Mouse (Mus musculus) neutrophil, adult 5-6 weeks (primary cell): ENCODE measurements around the gene Ccdc50. TPM values are rescaled to one million over a fixed set of nuclear protein-coding genes. Genes with fewer than 3 reads are reported as not detected.

ENCODE experiments used
- ATAC-seq: fragments of 151-379, 151-347 bp; 2 replicates; pipeline ENCODE4 v1.8.0; 2017; ENCODE audit warnings: mild to moderate bottlenecking, moderate TSS enrichment; ENCODE audit not compliant: insufficient number of reproducible peaks, poor library complexity, low FRiP score, severe bottlenecking; ENCODE audit errors: extremely low read depth
- total RNA-seq: library from RNA; stranded (forward); fragments of 200-1000 nt; gene quantifications from 2 replicates; pipeline ENCODE4 v1.2.3, GENCODE M21; 2017

Gene Ccdc50
- total RNA-seq: 150 and 156 TPM in 2 replicates

DNA sequence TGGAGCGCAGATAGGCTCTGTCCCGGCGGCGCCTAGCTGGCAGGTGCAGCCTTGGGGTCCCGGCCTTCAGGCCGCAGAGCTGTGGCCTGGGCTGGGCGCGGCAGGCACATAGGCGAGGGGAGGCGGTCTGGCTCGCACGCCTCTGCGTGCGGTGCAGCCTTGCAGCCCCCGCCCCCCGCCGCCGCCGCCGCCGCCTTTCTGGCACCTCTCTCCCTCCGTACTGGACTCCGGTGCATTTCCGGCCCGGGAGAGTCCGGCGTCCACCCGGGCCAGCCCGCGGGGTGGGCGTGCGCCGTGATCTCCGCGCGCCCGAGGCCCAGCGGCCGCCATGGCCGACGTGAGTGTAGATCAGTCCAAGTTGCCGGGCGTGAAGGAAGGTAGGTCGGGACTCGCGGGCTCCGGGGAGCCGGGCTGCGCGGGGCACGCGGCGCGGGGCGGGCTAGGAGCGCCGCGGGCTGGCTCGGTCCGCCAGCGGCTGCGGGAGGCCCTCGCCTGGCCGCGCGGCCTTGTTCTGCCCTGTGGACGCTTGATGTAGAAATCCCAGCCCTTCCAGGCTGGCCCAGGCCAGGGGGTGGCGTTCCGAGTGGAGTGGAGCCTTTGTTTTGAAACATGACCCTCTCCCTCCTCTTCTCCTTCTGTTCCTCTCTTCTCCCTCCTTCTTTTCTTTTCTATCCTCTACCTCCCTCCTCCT, at the start of gene Ccdc50:
Ccdc50 (plus strand) TSS at position 109 of the 691 bp plus-strand sequence.
- ATAC-seq: peak; percentile 34

- no peak for ATAC-seq
Measured at GRCm38 (mm10) chr16:27347521-27347920, 41.1 kb upstream of the Ccdc50 start.

GRCm38 (mm10) chr16:27348359-27348758, 40.3 kb upstream of the Ccdc50 start:
- ATAC-seq: no peak

- peak; percentile 97 for ATAC-seq
Measured at GRCm38 (mm10) chr16:27349235-27349634, 39.4 kb upstream of the Ccdc50 start.

DNA sequence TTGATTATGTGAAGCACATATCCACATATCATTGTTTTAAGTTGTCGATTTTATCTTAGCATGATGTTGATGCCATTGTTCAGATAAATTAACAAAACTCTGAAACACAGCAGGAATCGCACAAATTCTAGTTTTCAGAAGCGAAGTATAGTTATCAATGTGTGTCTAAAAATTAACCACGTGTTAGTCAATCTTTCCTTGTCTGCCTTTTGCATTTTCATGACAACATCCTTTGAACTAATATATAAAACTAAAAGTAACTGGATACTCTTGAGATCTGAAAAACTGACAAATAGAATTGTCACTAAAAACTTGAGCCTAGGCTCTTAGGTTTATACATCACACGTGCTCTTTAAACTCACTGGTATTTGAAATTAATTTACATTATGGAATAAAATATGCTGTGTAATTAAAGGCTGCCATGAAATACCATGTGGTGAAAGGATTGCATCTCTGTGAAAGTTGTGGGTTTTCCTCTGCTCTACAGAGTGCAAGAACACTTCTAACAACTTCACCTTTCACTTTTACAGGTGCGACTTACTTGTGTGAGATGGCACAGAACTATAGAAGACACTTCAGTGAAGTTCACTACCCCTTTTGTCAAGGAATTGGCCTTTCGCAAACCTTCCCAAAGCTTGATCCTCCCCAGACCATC, 38.7 kb upstream of the Ccdc50 start:
- no peak for ATAC-seq

DNA sequence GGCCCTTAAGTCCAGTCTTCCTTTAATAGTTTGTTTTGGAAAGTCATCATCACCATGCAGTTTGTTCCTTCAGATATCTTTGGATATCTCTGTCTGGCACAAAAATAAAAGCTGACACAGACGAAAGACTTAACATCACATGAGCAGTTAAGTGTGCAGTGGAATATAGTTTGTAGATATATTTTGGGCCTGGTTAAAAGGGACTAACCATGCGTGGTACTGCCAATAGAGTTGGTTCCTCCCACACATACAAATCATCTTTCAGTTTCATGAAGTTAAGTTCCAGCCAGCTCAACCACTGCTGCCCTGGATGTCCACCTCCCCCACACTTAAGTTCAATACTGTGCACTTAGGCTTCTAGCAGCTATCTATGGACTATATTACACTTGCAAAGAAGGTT, 34.2 kb upstream of the Ccdc50 start:
- peak; percentile 83; the same call in 1 of the 2 replicates for ATAC-seq

- ATAC-seq: no peak
Measured at GRCm38 (mm10) chr16:27360059-27360458, 28.6 kb upstream of the Ccdc50 start.

- no peak for ATAC-seq
Measured at GRCm38 (mm10) chr16:27370191-27370590, 18.5 kb upstream of the Ccdc50 start, which contains the start of gene Uts2b. TSS of gene Uts2b (minus strand) at chr16:27370239.

GRCm38 (mm10) chr16:27370700-27371099, 18.0 kb upstream of the Ccdc50 start:
- ATAC-seq: no peak

DNA sequence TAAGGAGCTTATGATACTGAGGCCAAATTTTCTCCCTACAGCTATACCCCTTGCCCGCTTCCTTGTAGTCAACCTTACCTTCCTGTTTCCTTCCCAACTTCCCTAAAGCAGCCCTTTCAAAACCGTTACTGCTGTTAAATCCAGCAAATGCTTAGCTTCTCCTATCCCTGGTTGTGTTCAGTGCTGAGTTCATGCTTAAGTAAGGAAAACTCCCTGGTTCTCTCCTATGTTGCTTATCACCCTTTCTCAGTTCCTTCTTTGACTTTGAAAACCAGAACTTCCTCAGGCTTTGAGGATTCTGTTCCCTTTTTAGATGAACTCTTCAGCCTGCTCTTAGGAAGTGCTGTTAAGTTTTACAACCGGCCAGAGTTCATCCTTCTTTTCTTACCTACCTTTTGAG, 14.5 kb upstream of the Ccdc50 start:
- ATAC-seq: peak; percentile 23; the same call in 1 of the 2 replicates

DNA sequence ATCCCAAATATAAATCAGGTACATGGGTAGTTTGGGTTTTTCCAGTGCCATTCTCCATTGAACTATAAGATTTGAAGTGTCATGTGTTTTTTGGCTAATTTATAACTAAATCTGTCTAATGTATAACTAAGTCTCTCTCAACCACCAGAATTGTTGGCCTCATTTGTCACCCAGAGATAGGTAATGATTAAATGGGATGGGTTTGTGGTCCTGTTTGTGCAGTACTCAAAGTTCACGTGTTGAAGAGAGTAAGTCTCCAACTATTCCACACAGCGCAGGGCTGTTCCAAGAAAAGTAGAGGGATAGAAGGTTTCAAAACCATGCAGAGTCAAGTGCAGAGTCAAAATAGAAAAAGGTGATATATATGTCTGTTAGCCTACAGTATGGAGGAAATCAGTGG, 13.4 kb upstream of the Ccdc50 start:
- no peak for ATAC-seq

DNA sequence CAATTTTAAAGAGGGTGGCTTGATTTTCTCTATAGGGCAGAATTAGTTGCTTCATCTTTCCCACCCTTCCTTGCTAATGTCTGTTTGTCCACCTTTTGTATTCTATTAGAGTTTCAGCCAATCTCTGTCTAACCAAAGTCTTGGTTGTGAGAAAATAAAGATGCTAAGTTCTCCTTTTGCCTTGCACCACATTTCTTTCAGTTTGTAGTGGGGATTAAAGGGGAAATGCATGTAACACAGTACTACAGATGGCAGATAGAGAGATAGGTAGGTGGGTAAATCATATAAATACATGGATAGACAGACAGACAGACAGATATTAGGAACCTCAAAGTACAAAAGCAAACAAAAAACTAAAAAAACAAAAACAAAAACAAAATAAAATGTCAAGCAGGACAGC, 12.1 kb upstream of the Ccdc50 start:
- no peak for ATAC-seq

GRCm38 (mm10) chr16:27382217-27382616, 6.5 kb upstream of the Ccdc50 start:
- no peak for ATAC-seq

DNA sequence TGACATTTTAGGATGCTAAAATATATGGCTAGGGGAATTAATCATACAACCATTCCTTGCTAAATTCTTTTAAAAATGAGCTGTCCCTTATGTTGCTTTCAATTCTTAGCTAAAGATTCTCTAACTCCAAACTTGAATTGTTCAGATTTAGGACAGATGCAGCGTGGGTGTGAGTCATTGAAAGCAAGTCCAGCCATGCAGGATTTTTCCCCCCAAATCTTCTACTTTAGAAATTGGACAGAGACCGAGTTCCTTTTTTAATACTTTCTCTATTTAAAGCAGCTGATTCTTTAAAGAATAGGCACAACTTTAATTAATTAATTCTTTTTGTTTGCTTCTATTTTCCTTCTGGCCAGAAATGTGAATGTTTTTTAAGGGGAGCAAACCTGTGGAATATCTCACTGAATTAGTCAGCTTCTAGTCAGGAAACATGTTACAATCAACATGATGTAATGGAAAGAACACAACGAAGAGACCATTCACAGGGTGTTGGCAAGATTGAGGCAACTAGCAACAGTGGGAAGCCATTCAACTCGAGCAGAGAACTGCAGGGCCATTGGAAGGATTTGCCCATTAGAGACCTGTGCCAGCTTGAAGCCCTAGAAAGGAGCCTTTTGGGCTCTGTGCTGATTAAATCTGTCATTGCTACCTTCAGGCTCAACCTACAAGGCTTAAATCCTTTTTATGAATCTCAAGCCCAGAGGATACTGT, 3.6 kb upstream of the Ccdc50 start:
- no peak for ATAC-seq

- no peak for ATAC-seq
Measured at GRCm38 (mm10) chr16:27385649-27386048, 3.0 kb upstream of the Ccdc50 start.

- no peak for ATAC-seq
Measured at GRCm38 (mm10) chr16:27386850-27387407, 1.7 kb upstream of the Ccdc50 start.

DNA sequence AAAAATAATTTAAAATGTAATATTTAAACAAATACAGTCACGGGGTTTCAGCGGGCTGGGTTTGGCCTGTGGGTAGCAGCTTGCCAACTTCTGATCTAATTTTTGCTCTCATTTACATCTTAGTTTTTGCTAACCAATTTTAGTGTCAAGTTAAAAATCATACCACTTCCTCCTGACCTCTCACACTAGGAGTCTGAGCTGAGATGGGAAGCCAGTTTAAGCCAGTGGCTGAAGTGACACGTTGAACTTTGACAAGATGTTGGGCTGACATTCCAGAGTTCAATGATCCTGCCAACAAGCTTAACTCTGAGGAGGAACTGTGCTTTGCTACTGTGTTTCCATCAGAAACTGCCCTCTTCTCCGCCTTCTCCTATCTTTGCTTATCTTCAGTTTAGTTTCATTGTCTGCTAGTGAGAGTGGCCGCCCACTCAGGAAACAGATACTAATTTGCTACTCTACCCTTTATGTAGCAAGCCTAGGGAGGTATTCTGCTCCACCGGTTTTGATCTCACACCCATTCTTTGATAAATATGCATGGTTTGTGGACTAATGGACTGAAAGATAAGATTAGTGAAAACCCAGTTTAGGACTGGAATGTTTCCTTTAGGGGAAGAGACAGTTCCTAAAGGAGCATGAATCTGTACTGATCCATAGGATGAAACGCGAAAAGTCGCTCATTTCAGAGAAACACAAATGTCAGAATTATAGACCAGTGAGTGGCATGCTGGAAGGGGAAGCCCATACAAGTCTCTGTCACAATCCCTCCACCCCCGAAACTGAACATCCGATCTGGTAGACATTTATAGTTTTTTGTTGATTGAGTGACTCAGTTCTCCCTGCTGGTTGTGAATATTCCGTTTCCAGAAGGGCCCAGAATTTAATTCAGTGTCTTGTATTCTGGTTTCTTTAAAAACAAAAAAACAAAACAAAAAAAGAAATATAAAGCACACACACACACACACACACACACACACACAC, 746 bp upstream of the Ccdc50 start:
- peak; percentile 68 for ATAC-seq

- ATAC-seq: no peak
Measured at GRCm38 (mm10) chr16:27389534-27390282, 1.0 kb downstream of the Ccdc50 start.
